Mouse (Mus musculus) lung, embryonic 16.5 days (tissue): Measurements from ENCODE around the gene Gabrp. TPM values are rescaled to one million over a fixed set of nuclear protein-coding genes. Genes with fewer than 3 reads are reported as not detected.

Experiments
- ATAC-seq: fragments of 200-750 bp; cut with Nextera tagmentation; 2 replicates; pipeline ENCODE4 v1.8.0; 2017; ENCODE audit warnings: low read depth, mild to moderate bottlenecking, moderate library complexity
- H3K27ac ChIP-seq: fragments of 300-500 bp; sonication (generic); 2 replicates; pipeline ENCODE4 v1.5.1; 2014; ENCODE audit warnings: mild to moderate bottlenecking, control low read depth, low read length
- H3K27me3 ChIP-seq: fragments of 300-500 bp; sonication (generic); 2 replicates; pipeline ENCODE4 v1.6.1; 2014; ENCODE audit warnings: low read depth, low read length, mixed read lengths; ENCODE audit not compliant: control insufficient read depth, insufficient read depth
- H3K36me3 ChIP-seq: fragments of 300-500 bp; sonication (generic); 2 replicates; pipeline ENCODE4 v1.6.1; 2014; ENCODE audit warnings: low read length; ENCODE audit not compliant: control insufficient read depth, insufficient read depth
- H3K4me1 ChIP-seq: fragments of 300-500 bp; sonication (generic); replicated peaks from 2 replicates; pipeline ENCODE4 v1.6.1; 2014; ENCODE audit warnings: low read length, mixed read lengths; ENCODE audit not compliant: control insufficient read depth, insufficient read depth
- H3K4me2 ChIP-seq: fragments of 300-500 bp; sonication (generic); 2 replicates; pipeline ENCODE4 v1.6.1; 2014; ENCODE audit warnings: low read depth, low read length, control low read depth
- H3K4me3 ChIP-seq: fragments of 300-500 bp; sonication (generic); 2 replicates; pipeline ENCODE4 v1.5.1; 2014; ENCODE audit warnings: mild to moderate bottlenecking, low read length, control low read depth
- H3K9ac ChIP-seq: fragments of 300-500 bp; sonication (generic); 2 replicates; pipeline ENCODE4 v1.6.1; 2014; ENCODE audit warnings: low read length, control low read depth
- H3K9me3 ChIP-seq: fragments of 300-500 bp; sonication (generic); 2 replicates; pipeline ENCODE4 v1.6.1; 2016; ENCODE audit warnings: low read length; ENCODE audit not compliant: control insufficient read depth
- WGBS: fragments of 180-500 bp; shearing (Covaris S2); extraction: QIAGEN DNeasy Blood & Tissue Kit; methylation state at CpG from one replicate; pipeline ENCODE4 v1.1.7; 2014; 5-methylcytosine and 5-hydroxymethylcytosine counted together
- polyA plus RNA-seq: library from polyadenylated mRNA; unstranded; fragments of >200 nt; fragmentation: Nextera tagmentation; extraction: Ambion mirVana; gene quantifications from 2 replicates; pipeline ENCODE4 v1.2.1, GENCODE M21; 2015

Gabrp gene
- polyA plus RNA-seq, 1 experiment from 2014 or later = 0.63 TPM

DNA sequence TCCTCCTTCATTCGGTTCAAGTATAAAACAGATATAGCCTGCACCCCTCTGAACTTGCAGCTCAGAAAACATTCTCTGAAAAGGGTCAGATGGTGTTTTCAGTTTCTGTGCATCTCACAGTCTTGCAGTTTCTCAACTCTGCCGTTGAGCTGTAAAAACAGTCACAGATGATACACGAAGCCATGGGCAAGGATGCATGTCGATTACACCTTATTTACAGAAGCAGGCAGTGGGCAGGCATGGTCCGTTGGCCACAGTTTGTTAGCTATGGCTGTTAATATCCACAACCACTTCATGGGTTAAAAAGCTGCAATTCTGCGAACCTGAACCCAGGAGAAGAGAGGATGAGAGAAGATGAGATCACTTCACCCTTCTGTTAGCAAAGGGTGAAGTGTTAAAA, 7.9 kb upstream of the Gabrp start:
- Histone ChIP-seq H3K9ac (no peak overlapping the region), H3K9me3 (no peaks in the 10 kb centered on the region), H3K27ac (no peak overlapping the region), H3K4me3 (no peak overlapping the region), H3K4me2 (no peak overlapping the region), H3K36me3 (no peaks in the 10 kb centered on the region), H3K27me3 (no peaks in the 10 kb centered on the region), H3K4me1 (no peaks in the 10 kb centered on the region)
- 64% methylated on average over 6 of the region's 6 CpGs for WGBS
- ATAC-seq = no peak

- H3K36me3 ChIP-seq = no peaks in the 10 kb centered on the region
- no peak overlapping the region for H3K4me3 ChIP-seq
- no peaks in the 10 kb centered on the region for H3K4me1 ChIP-seq
- WGBS = 16% methylated on average over 3 of the region's 3 CpGs
- no peak overlapping the region for H3K4me2 ChIP-seq
- H3K9me3 ChIP-seq = peaks cover 2% of the 10 kb centered on the region; the same call in 1 of the 2 replicates
- no peak overlapping the region for H3K27ac ChIP-seq
- H3K9ac ChIP-seq = no peak overlapping the region
- ATAC-seq = peak; percentile 71; the same call in 1 of the 2 replicates
- no peaks in the 10 kb centered on the region for H3K27me3 ChIP-seq
Measured at GRCm38 (mm10) chr11:33579621-33580020, 862 bp upstream of the Gabrp start.

GRCm38 (mm10) chr11:33574944-33575343, 3.8 kb downstream of the Gabrp start:
- no peaks in the 10 kb centered on the region for H3K36me3 ChIP-seq
- no peak for ATAC-seq
- WGBS = 82% methylated on average over 3 of the region's 3 CpGs
- H3K4me2 ChIP-seq = no peak overlapping the region
- no peaks in the 10 kb centered on the region for H3K4me1 ChIP-seq
- peaks cover 2% of the 10 kb centered on the region; the same call in 1 of the 2 replicates for H3K9me3 ChIP-seq
- H3K27ac ChIP-seq = no peak overlapping the region
- no peak overlapping the region for H3K9ac ChIP-seq
- H3K27me3 ChIP-seq = no peaks in the 10 kb centered on the region
- no peak overlapping the region for H3K4me3 ChIP-seq

GRCm38 (mm10) chr11:33570413-33570812, 8.3 kb downstream of the Gabrp start:
- Histone ChIP-seq H3K27ac (no peak overlapping the region), H3K27me3 (no peaks in the 10 kb centered on the region), H3K36me3 (no peaks in the 10 kb centered on the region), H3K9me3 (peaks cover 2% of the 10 kb centered on the region; the same call in 1 of the 2 replicates), H3K9ac (no peak overlapping the region), H3K4me1 (no peaks in the 10 kb centered on the region), H3K4me2 (no peak overlapping the region), H3K4me3 (no peak overlapping the region)
- 0 out of 2 replicates have a peak, but pooled peaks have one; percentile 7 for ATAC-seq

DNA sequence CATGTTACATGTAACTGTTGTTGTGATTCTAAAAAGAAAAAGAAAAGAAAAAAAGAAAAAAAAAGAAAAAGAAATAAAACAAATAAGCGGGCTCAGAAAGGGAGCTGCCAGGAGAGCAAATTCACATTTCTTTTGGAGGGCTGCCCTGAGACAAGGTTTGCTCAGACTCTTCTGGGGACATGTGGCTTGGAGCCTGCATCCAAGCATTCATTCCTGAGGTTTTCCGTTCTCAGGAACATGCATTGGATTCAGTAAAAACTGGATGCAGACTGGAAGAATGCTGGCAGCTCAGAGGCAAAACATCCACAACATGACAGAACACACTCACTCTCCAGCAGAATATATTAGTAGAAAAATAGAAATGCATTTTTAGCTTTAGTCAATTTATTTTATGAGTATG, 14.8 kb downstream of the Gabrp start:
- no peaks in the 10 kb centered on the region for H3K4me1 ChIP-seq
- ATAC-seq = no peak
- no peak overlapping the region for H3K4me2 ChIP-seq
- H3K9ac ChIP-seq = no peak overlapping the region
- H3K4me3 ChIP-seq = no peak overlapping the region
- no peak overlapping the region for H3K27ac ChIP-seq
- no peaks in the 10 kb centered on the region for H3K9me3 ChIP-seq
- no peaks in the 10 kb centered on the region for H3K36me3 ChIP-seq
- no peaks in the 10 kb centered on the region for H3K27me3 ChIP-seq
- WGBS = 78% methylated on average over 2 of the region's 2 CpGs

DNA sequence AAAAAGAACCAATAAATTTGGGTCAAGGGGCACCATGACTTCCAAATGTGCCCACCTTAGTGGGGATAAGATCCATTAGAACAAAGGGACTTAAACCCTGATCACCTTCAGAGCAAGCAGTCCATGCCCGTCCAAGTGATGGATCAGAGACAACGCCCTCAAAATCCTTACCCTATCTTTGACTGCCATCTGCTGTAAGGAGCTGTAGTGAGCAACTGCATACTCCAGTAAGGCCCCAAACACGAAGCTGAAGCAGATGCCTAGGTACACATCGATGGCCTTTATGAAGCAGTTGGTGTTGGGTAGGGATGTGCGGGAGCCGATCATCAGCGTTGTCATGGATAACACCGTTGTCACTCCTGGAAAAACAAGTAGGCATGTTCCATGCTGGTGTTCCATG, 24.6 kb downstream of the Gabrp start:
- no peak overlapping the region for H3K4me3 ChIP-seq
- H3K9ac ChIP-seq = no peak overlapping the region
- no peaks in the 10 kb centered on the region for H3K27me3 ChIP-seq
- 77% methylated on average over 8 of the region's 8 CpGs for WGBS
- no peaks in the 10 kb centered on the region for H3K36me3 ChIP-seq
- H3K4me2 ChIP-seq = no peak overlapping the region
- no peaks in the 10 kb centered on the region for H3K4me1 ChIP-seq
- no peak for ATAC-seq
- no peak overlapping the region for H3K27ac ChIP-seq
- H3K9me3 ChIP-seq = no peaks in the 10 kb centered on the region

DNA sequence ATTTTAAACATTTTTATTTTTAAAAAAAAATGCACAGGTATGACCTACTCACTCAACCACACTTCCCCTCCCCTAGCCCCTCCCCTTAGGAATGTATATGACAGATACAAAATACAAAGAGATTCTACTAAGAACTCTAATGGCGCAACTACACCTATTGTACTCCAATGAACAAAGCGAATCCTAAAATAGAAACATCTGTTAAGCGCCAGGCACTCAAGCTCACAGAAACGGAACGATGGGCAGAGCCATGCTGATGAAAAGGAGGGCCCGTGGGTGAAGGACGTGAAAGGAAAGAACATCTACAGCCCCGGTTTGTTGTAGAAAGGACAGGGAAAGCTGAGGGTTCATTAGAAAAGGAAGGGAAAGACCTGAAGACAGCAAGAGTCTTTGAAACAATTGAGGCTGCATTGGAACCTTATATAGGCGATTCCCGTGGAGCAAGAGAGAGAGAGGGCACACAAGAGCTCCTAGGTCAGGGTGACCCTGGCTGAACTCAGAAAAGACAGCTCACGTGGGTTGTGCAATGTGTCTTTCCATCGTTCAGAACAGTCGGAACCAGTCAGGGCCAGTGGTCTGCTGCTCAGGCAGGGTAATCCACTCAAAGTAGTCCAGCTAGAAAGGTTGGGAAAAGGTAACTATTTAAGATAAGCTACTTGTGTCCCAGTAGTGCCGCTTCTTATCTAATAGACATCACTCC, 27.7 kb downstream of the Gabrp start:
- Histone ChIP-seq H3K4me1 (no peaks in the 10 kb centered on the region), H3K36me3 (no peaks in the 10 kb centered on the region), H3K9me3 (no peaks in the 10 kb centered on the region), H3K27me3 (no peaks in the 10 kb centered on the region), H3K9ac (no peak overlapping the region), H3K27ac (no peak overlapping the region), H3K4me3 (no peak overlapping the region), H3K4me2 (no peak overlapping the region)
- WGBS = 68% methylated on average over 14 of the region's 14 CpGs
- no peak for ATAC-seq

DNA sequence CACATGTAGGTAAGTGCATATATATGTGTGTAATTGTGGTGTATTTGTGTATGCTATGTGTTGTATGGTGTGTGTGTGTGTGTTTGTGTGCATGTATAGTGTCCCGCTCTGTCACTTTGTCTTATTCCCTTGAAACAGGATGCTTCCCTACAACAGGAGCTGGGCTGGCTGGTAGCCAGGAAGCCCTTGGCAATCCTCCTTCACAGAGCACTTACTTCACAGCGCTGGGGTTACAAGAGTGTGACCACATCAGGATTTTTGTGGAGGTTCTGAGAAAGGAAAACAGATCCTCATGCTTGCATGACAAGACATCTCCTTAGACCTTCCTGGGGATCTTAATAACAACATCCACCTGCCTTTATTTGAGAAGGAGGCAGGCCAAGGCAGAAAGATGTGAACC, 31.4 kb downstream of the Gabrp start:
- 0 out of 2 replicates have a peak, but pooled peaks have one; percentile 28 for ATAC-seq

GRCm38 (mm10) chr11:33544945-33545344, 33.8 kb downstream of the Gabrp start:
- H3K27me3 ChIP-seq = no peaks in the 10 kb centered on the region
- 84% methylated on average over 2 of the region's 2 CpGs for WGBS
- H3K4me3 ChIP-seq = no peak overlapping the region
- H3K9me3 ChIP-seq = no peaks in the 10 kb centered on the region
- H3K36me3 ChIP-seq = no peaks in the 10 kb centered on the region
- no peak overlapping the region for H3K4me2 ChIP-seq
- H3K27ac ChIP-seq = no peak overlapping the region
- H3K4me1 ChIP-seq = no peaks in the 10 kb centered on the region
- peak; percentile 23; the same call in 1 of the 2 replicates for ATAC-seq
- H3K9ac ChIP-seq = no peak overlapping the region

More for the DNA sequence above, 31.4 kb downstream of the Gabrp start:
- H3K4me1 ChIP-seq = no peaks in the 10 kb centered on the region
- WGBS = 33% methylated on average over 2 of the region's 2 CpGs
- H3K4me3 ChIP-seq = no peak overlapping the region
- H3K36me3 ChIP-seq = no peaks in the 10 kb centered on the region
- H3K27me3 ChIP-seq = no peaks in the 10 kb centered on the region
- no peak overlapping the region for H3K27ac ChIP-seq
- no peak overlapping the region for H3K4me2 ChIP-seq
- H3K9ac ChIP-seq = no peak overlapping the region
- no peaks in the 10 kb centered on the region for H3K9me3 ChIP-seq
